ENCODE assay signal across 9 mouse cellular contexts in genomic region chr10:62557736-62558135, GRCm38 (mm10). TPM values are rescaled to one million over a fixed set of nuclear protein-coding genes. Genes with fewer than 3 reads are reported as not detected.
DNase-seq lines count a peak whose midpoint lies in the region; ATAC-seq and TF ChIP-seq lines count a peak whose summit lies in the region.
"Had no signal": no experiment of that assay in that cellular context is flagged by ENCODE, and none has a peak within 500 bp of the region (broad histone marks: within the 10 kb centered on the region; RNA-seq: fewer than 3 reads in every experiment).

No protein-coding gene starts in this region.

- 89% methylated on average over 1 of the region's 1 CpGs for WGBS in kidney, postnatal 0 days
- 87% methylated on average over 1 of the region's 1 CpGs for WGBS in kidney, embryonic 14.5 days

- no peak for ATAC-seq in kidney, postnatal 0 days (replicated peaks; ENCODE audit: low FRiP score, low read depth)
- no peak for ATAC-seq in kidney, embryonic 14.5 days (ENCODE audit: low FRiP score, low TSS enrichment)

- TF ChIP-seq POLR2A in embryonic fibroblast, embryonic 13.5 days (IDR thresholded peaks at IDR 0.05; ENCODE audit: low read depth, low read length), result no peak

- H3K4me2 ChIP-seq in kidney, postnatal 0 days (ENCODE audit: low read length), result no peak overlapping the region
- no peak overlapping the region for H3K4me2 ChIP-seq in kidney, embryonic 14.5 days (replicated peaks; ENCODE audit: low read depth, low read length)

- H3K27me3 ChIP-seq in kidney, postnatal 0 days (ENCODE audit: insufficient read depth, low read length), result no peaks in the 10 kb centered on the region
- H3K27me3 ChIP-seq in kidney, embryonic 14.5 days (ENCODE audit: control insufficient read depth, insufficient read depth, low read length), result no peaks in the 10 kb centered on the region

- DNase-seq in kidney, postnatal 0 days (ENCODE audit: low spot score), result no peak
- DNase-seq in 416B (ENCODE audit: low read depth) (peak; percentile 66), ES-CJ7 (ENCODE audit: low read depth, low spot score) (peak; percentile 67)
- DNase-seq in frontal cortex, postnatal 14 days (ENCODE audit: low spot score in 2 of 2), result no peak
- DNase-seq in left cerebral cortex, adult 11 months (ENCODE audit: low spot score), result no peak
- DNase-seq in kidney, adult 9 months, result no peak
- DNase-seq: gastrocnemius, postnatal 36 days had no signal

- no peak overlapping the region for H3K27ac ChIP-seq in kidney, postnatal 0 days
- no peak overlapping the region for H3K27ac ChIP-seq in kidney, embryonic 14.5 days (ENCODE audit: low read depth, low read length)
- H3K27ac ChIP-seq in embryonic fibroblast, embryonic 13.5 days (ENCODE audit: insufficient read depth, low read length), result no peak overlapping the region

- H3K9ac ChIP-seq in kidney, postnatal 0 days (ENCODE audit: low read depth, low read length), result no peak overlapping the region
- no peak overlapping the region for H3K9ac ChIP-seq in kidney, embryonic 14.5 days (ENCODE audit: low read depth, low read length)

- no peak overlapping the region for H3K4me3 ChIP-seq in kidney, postnatal 0 days (replicated peaks; ENCODE audit: low read depth, low read length)
- H3K4me3 ChIP-seq in kidney, embryonic 14.5 days (ENCODE audit: low read length), result no peak overlapping the region
- H3K4me3 ChIP-seq in embryonic fibroblast, embryonic 13.5 days (ENCODE audit: insufficient read depth, low read length), result no peak overlapping the region

- peaks cover 37% of the 10 kb centered on the region for H3K36me3 ChIP-seq in kidney, postnatal 0 days (ENCODE audit: insufficient read depth, low read length)
- H3K36me3 ChIP-seq in kidney, embryonic 14.5 days (ENCODE audit: control insufficient read depth, insufficient read depth, low read length), result peaks cover 52% of the 10 kb centered on the region

- peak; percentile 58 for TF ChIP-seq CTCF in kidney, postnatal 0 days (IDR thresholded peaks at IDR 0.05; ENCODE audit: low read depth)
- peak; percentile 79; the same call in 1 of the 2 replicates for TF ChIP-seq CTCF in embryonic fibroblast, embryonic 13.5 days (IDR thresholded peaks at IDR 0.05; ENCODE audit: borderline replicate concordance, insufficient read depth, low read length)

- no peaks in the 10 kb centered on the region for H3K4me1 ChIP-seq in kidney, postnatal 0 days (replicated peaks; ENCODE audit: insufficient read depth, low read length)
- H3K4me1 ChIP-seq in kidney, embryonic 14.5 days (ENCODE audit: control insufficient read depth, insufficient read depth, low read length), result no peaks in the 10 kb centered on the region
- H3K4me1 ChIP-seq in embryonic fibroblast, embryonic 13.5 days (ENCODE audit: control insufficient read depth, insufficient read depth, low read length), result no peaks in the 10 kb centered on the region

- no peaks in the 10 kb centered on the region for H3K9me3 ChIP-seq in kidney, postnatal 0 days (replicated peaks; ENCODE audit: low read length)
- H3K9me3 ChIP-seq in kidney, embryonic 14.5 days (ENCODE audit: control insufficient read depth, low read length), result no peaks in the 10 kb centered on the region

RNA-seq across cellular contexts. Expression of gene Kif1bp, which starts 20.5 kb away (rescaled TPM):
- polyA plus RNA-seq in kidney, postnatal 0 days (2015; fragmentation: Nextera tagmentation; extraction: Ambion mirVana), result 29.1 and 33.8 TPM in 2 replicates
- 32.4 and 41.5 TPM in 2 replicates for polyA plus RNA-seq in kidney, embryonic 14.5 days (2014; fragmentation: Nextera tagmentation; extraction: Ambion mirVana)
- polyA plus RNA-seq in embryonic fibroblast, embryonic 13.5 days (2011; ENCODE audit: insufficient read length, low read depth, missing spikeins), result 34.4 and 37.0 TPM in 2 replicates

RNA-seq across cellular contexts. Expression of gene Srgn, which starts 30.5 kb away (rescaled TPM):
- 36.6 and 45.1 TPM in 2 replicates for polyA plus RNA-seq in kidney, postnatal 0 days (2015; fragmentation: Nextera tagmentation; extraction: Ambion mirVana)
- polyA plus RNA-seq in kidney, embryonic 14.5 days (2014; fragmentation: Nextera tagmentation; extraction: Ambion mirVana), result 5.7 and 9.2 TPM in 2 replicates
- 0.72 and 1.9 TPM in 2 replicates for polyA plus RNA-seq in embryonic fibroblast, embryonic 13.5 days (2011; ENCODE audit: insufficient read length, low read depth, missing spikeins)

RNA-seq across cellular contexts. Expression of gene Ddx21, which starts 44.3 kb away (rescaled TPM):
- 15.7 and 16.6 TPM in 2 replicates for polyA plus RNA-seq in kidney, postnatal 0 days (2015; fragmentation: Nextera tagmentation; extraction: Ambion mirVana)
- polyA plus RNA-seq in kidney, embryonic 14.5 days (2014; fragmentation: Nextera tagmentation; extraction: Ambion mirVana), result 23.4 and 36.3 TPM in 2 replicates
- 68.2 and 82.4 TPM in 2 replicates for polyA plus RNA-seq in embryonic fibroblast, embryonic 13.5 days (2011; ENCODE audit: insufficient read length, low read depth, missing spikeins)

Comparison
In these comparisons a context has a peak if more than half of its experiments do, and no peak if none do; other contexts are left out.
1. DNase-seq: peak in 416B (single experiment) and ES-CJ7 (single experiment); none in kidney, postnatal 0 days (single experiment), frontal cortex, postnatal 14 days (0 of 2), left cerebral cortex, adult 11 months (single experiment) and kidney, adult 9 months (single experiment).